Mouse (Mus musculus) heart, embryonic 11.5 days (tissue): ENCODE data around the gene Hoxa1. TPM values are rescaled to one million over a fixed set of nuclear protein-coding genes. Genes with fewer than 3 reads are reported as not detected.

Experiments used
- ATAC-seq: fragments of 200-750 bp; cut with Nextera tagmentation; replicated peaks from 2 replicates; pipeline ENCODE4 v1.8.0; 2017; ENCODE audit warnings: moderate library complexity; ENCODE audit not compliant: insufficient number of reproducible peaks, low FRiP score, low TSS enrichment
- H3K27ac ChIP-seq: fragments of 300-500 bp; sonication (generic); 2 replicates; pipeline ENCODE4 v1.5.1; 2014; ENCODE audit warnings: mild to moderate bottlenecking, low read depth, low read length
- H3K27me3 ChIP-seq: fragments of 300-500 bp; sonication (generic); 2 replicates; pipeline ENCODE4 v1.6.1; 2014; ENCODE audit warnings: mild to moderate bottlenecking, low read length, mixed read lengths; ENCODE audit not compliant: control insufficient read depth, insufficient read depth
- H3K36me3 ChIP-seq: fragments of 300-500 bp; sonication (generic); 2 replicates; pipeline ENCODE4 v1.6.1; 2014; ENCODE audit warnings: mild to moderate bottlenecking, low read length, moderate library complexity, mixed read lengths; ENCODE audit not compliant: control insufficient read depth, insufficient read depth
- H3K4me1 ChIP-seq: fragments of 300-500 bp; sonication (generic); 2 replicates; pipeline ENCODE4 v1.6.1; 2014; ENCODE audit warnings: low read length; ENCODE audit not compliant: control insufficient read depth, insufficient read depth
- H3K4me2 ChIP-seq: fragments of 300-500 bp; sonication (generic); 2 replicates; pipeline ENCODE4 v1.6.1; 2014; ENCODE audit warnings: mild to moderate bottlenecking, moderate library complexity
- H3K4me3 ChIP-seq: fragments of 300-500 bp; sonication (generic); 2 replicates; pipeline ENCODE4 v1.5.1; 2014; ENCODE audit warnings: low read depth, low read length
- H3K9ac ChIP-seq: fragments of 300-500 bp; sonication (generic); 2 replicates; pipeline ENCODE4 v1.6.1; 2014; ENCODE audit warnings: mild to moderate bottlenecking, low read depth, low read length, moderate library complexity
- H3K9me3 ChIP-seq: fragments of 300-500 bp; sonication (generic); replicated peaks from 2 replicates; pipeline ENCODE4 v1.6.1; 2016; ENCODE audit warnings: low read length; ENCODE audit not compliant: control insufficient read depth
- WGBS: fragments of 180-500 bp; shearing (Covaris S2); extraction: QIAGEN DNeasy Blood & Tissue Kit; methylation state at CpG from one replicate; pipeline ENCODE4 v1.1.7; 2014; ENCODE audit not compliant: insufficient replicate concordance; 5-methylcytosine and 5-hydroxymethylcytosine counted together
- polyA plus RNA-seq: library from polyadenylated mRNA; unstranded; fragments of >200 nt; fragmentation: Nextera tagmentation; extraction: Ambion mirVana; gene quantifications from 2 replicates; pipeline ENCODE4 v1.2.1, GENCODE M21; 2014

The Hoxa1 gene
- polyA plus RNA-seq, 1 experiment from 2014 or later = 1.2 TPM

- peak overlapping the region; percentile 55; the same call in 1 of the 2 replicates for H3K27ac ChIP-seq
- peaks cover 10% of the 10 kb centered on the region for H3K4me1 ChIP-seq
- WGBS = 6% methylated on average over 4 of the region's 4 CpGs
- no peaks in the 10 kb centered on the region for H3K9me3 ChIP-seq
- peak overlapping the region; percentile 22 for H3K4me2 ChIP-seq
- H3K9ac ChIP-seq = no peak overlapping the region
- peaks cover 90% of the 10 kb centered on the region for H3K27me3 ChIP-seq
- no peaks in the 10 kb centered on the region for H3K36me3 ChIP-seq
- no peak overlapping the region for H3K4me3 ChIP-seq
- ATAC-seq = no peak
Observed at GRCm38 (mm10) chr6:52166431-52167077, 8.4 kb upstream of the Hoxa1 start.

GRCm38 (mm10) chr6:52165441-52166370 lies 7.6 kb upstream of the Hoxa1 start:
- H3K27ac ChIP-seq = peak overlapping the region; percentile 37; the same call in 1 of the 2 replicates
- WGBS = 2% methylated on average over 28 of the region's 28 CpGs
- ATAC-seq = no peak
- peak overlapping the region; percentile 25 for H3K4me3 ChIP-seq
- peaks cover 8% of the 10 kb centered on the region for H3K4me1 ChIP-seq
- H3K27me3 ChIP-seq = peaks cover 89% of the 10 kb centered on the region
- H3K9ac ChIP-seq = peak overlapping the region; percentile 29; the same call in 1 of the 2 replicates
- no peaks in the 10 kb centered on the region for H3K36me3 ChIP-seq
- H3K9me3 ChIP-seq = no peaks in the 10 kb centered on the region
- H3K4me2 ChIP-seq = peak overlapping the region; percentile 49

- Histone ChIP-seq H3K4me1 (peaks cover under 1% of the 10 kb centered on the region; the same call in 1 of the 2 replicates), H3K36me3 (no peaks in the 10 kb centered on the region), H3K27me3 (peaks cover 89% of the 10 kb centered on the region), H3K9me3 (no peaks in the 10 kb centered on the region), H3K9ac (peak within 1 kb of the TSS; percentile 58), H3K4me2 (peak within 1 kb of the TSS; percentile 49), H3K27ac (peak within 1 kb of the TSS; percentile 37), H3K4me3 (peak within 1 kb of the TSS; percentile 32)
- under 1% methylated on average over 25 of the region's 25 CpGs for WGBS
- no peak for ATAC-seq
Observed at GRCm38 (mm10) chr6:52164626-52165440, 6.7 kb upstream of the Hoxa1 start, which contains the start of gene Hoxa2. Hoxa2 (minus strand) TSS chr6:52164831.

- H3K9ac ChIP-seq = peak overlapping the region; percentile 4; the same call in 1 of the 2 replicates
- peak overlapping the region; percentile 43 for H3K4me2 ChIP-seq
- under 1% methylated on average over 39 of the region's 39 CpGs for WGBS
- H3K27ac ChIP-seq = peak overlapping the region; percentile 1
- ATAC-seq = no peak
- no peaks in the 10 kb centered on the region for H3K36me3 ChIP-seq
- peaks cover 92% of the 10 kb centered on the region for H3K27me3 ChIP-seq
- H3K9me3 ChIP-seq = no peaks in the 10 kb centered on the region
- peaks cover 3% of the 10 kb centered on the region; the same call in 1 of the 2 replicates for H3K4me1 ChIP-seq
- peak overlapping the region; percentile 32 for H3K4me3 ChIP-seq
Observed at GRCm38 (mm10) chr6:52164051-52164625, 6.0 kb upstream of the Hoxa1 start.

- Histone ChIP-seq H3K9ac (peak overlapping the region; percentile 58), H3K9me3 (no peaks in the 10 kb centered on the region), H3K4me2 (peak overlapping the region; percentile 43), H3K4me1 (peaks cover 5% of the 10 kb centered on the region; the same call in 1 of the 2 replicates), H3K27ac (peak overlapping the region; percentile 29; the same call in 1 of the 2 replicates), H3K4me3 (peak overlapping the region; percentile 32), H3K36me3 (no peaks in the 10 kb centered on the region), H3K27me3 (peaks cover 94% of the 10 kb centered on the region)
- no peak for ATAC-seq
- WGBS = 6% methylated on average over 17 of the region's 17 CpGs
Observed at GRCm38 (mm10) chr6:52163366-52164031, 5.4 kb upstream of the Hoxa1 start.

- Histone ChIP-seq H3K27me3 (peaks cover 94% of the 10 kb centered on the region), H3K27ac (peak overlapping the region; percentile 29; the same call in 1 of the 2 replicates), H3K4me3 (peak overlapping the region; percentile 32), H3K9ac (peak overlapping the region; percentile 58), H3K4me1 (peaks cover 5% of the 10 kb centered on the region; the same call in 1 of the 2 replicates), H3K4me2 (peak overlapping the region; percentile 43), H3K36me3 (no peaks in the 10 kb centered on the region), H3K9me3 (no peaks in the 10 kb centered on the region)
- 10% methylated on average over 14 of the region's 14 CpGs for WGBS
- no peak for ATAC-seq
Observed at GRCm38 (mm10) chr6:52162611-52163365, 4.7 kb upstream of the Hoxa1 start.

GRCm38 (mm10) chr6:52162093-52162380 lies 3.9 kb upstream of the Hoxa1 start:
- peaks cover 95% of the 10 kb centered on the region for H3K27me3 ChIP-seq
- H3K4me3 ChIP-seq = no peak overlapping the region

More at GRCm38 (mm10) chr6:52162093-52162380, 3.9 kb upstream of the Hoxa1 start:
- H3K27ac ChIP-seq = no peak overlapping the region
- peaks cover 5% of the 10 kb centered on the region; the same call in 1 of the 2 replicates for H3K4me1 ChIP-seq
- no peak overlapping the region for H3K9ac ChIP-seq
- WGBS = 31% methylated on average over 1 of the region's 1 CpGs
- H3K9me3 ChIP-seq = no peaks in the 10 kb centered on the region
- H3K36me3 ChIP-seq = no peaks in the 10 kb centered on the region
- no peak for ATAC-seq
- no peak overlapping the region; the same call in 1 of the 2 replicates for H3K4me2 ChIP-seq
